Mouse (Mus musculus) MEL (cell line): ENCODE measurements around the gene Krtap3-2. TPM values are rescaled to one million over a fixed set of nuclear protein-coding genes. Genes with fewer than 3 reads are reported as not detected.

Experiments used
- DNase-seq: peaks from one replicate; pipeline ENCODE4 v3.0.0; 2011; ENCODE audit warnings: low read depth, low spot score
- H3K27ac ChIP-seq: 2 replicates; pipeline ENCODE4 v1.5.1; 2012; ENCODE audit warnings: low read depth, mild to moderate bottlenecking, control low read depth, low read length, moderate library complexity; ENCODE audit not compliant: control insufficient read depth
- H3K27me3 ChIP-seq, 2 experiments: fragments of 150-350 bp in 1 of 2; sonication (generic) in 1 of 2; 2 replicates each; pipeline ENCODE4 v1.6.1; 2012; ENCODE audit warnings: low read length in 2 of 2, mild to moderate bottlenecking in 2 of 2, improper control_type of control experiment in 1 of 2, moderate library complexity in 1 of 2; ENCODE audit not compliant: insufficient read depth in 2 of 2, control insufficient read depth in 1 of 2
- H3K36me3 ChIP-seq, 2 experiments: 2 replicates each; pipeline ENCODE4 v1.6.1; 2012 to 2014; ENCODE audit warnings: low read length in 2 of 2, improper control_type of control experiment in 1 of 2, inconsistent platforms in 1 of 2, mild to moderate bottlenecking in 1 of 2; ENCODE audit not compliant: insufficient read depth in 2 of 2, control insufficient read depth in 1 of 2
- H3K4me1 ChIP-seq, 2 experiments: fragments of 150-350 bp in 1 of 2; sonication (generic) in 1 of 2; 2 replicates each; pipeline ENCODE4 v1.6.1; 2012; ENCODE audit warnings: low read length in 2 of 2, improper control_type of control experiment in 1 of 2, mild to moderate bottlenecking in 1 of 2; ENCODE audit not compliant: insufficient read depth in 2 of 2, control insufficient read depth in 1 of 2
- H3K4me3 ChIP-seq, 2 experiments: fragments of 150-350 bp in 1 of 2; sonication (generic) in 1 of 2; 2 replicates each; pipeline ENCODE4 v1.5.1; 2012; ENCODE audit warnings: low read depth in 2 of 2, low read length in 2 of 2, mild to moderate bottlenecking in 2 of 2, moderate library complexity in 2 of 2, control low read depth in 1 of 2, improper control_type of control experiment in 1 of 2; ENCODE audit not compliant: control insufficient read depth in 1 of 2, insufficient read depth in 1 of 2
- H3K79me2 ChIP-seq: 2 replicates; pipeline ENCODE4 v1.6.1; 2012; ENCODE audit warnings: mild to moderate bottlenecking, low read length, moderate library complexity; ENCODE audit not compliant: control insufficient read depth, poor library complexity, insufficient read depth
- H3K9ac ChIP-seq: 2 replicates; pipeline ENCODE4 v1.6.1; 2012; ENCODE audit warnings: low read depth, mild to moderate bottlenecking, control low read depth, low read length, moderate library complexity; ENCODE audit not compliant: control insufficient read depth, poor library complexity, severe bottlenecking
- H3K9me3 ChIP-seq: fragments of 150-350 bp; sonication (generic); replicated peaks from 2 replicates; pipeline ENCODE4 v1.6.1; 2012; ENCODE audit warnings: mild to moderate bottlenecking, low read length, improper control_type of control experiment, moderate library complexity; ENCODE audit not compliant: insufficient read depth
- BHLHE40 ChIP-seq: IDR thresholded peaks from 2 replicates; pipeline ENCODE4 v1.6.1; 2012; ENCODE audit warnings: low read depth, mild to moderate bottlenecking, inconsistent platforms, low read length, improper control_type of control experiment, borderline replicate concordance
- CHD1 ChIP-seq: IDR thresholded peaks from 2 replicates; pipeline ENCODE4 v1.6.1; 2012; ENCODE audit warnings: low read depth, mild to moderate bottlenecking, inconsistent platforms, low read length, improper control_type of control experiment
- CHD2 ChIP-seq: IDR thresholded peaks from 2 replicates; pipeline ENCODE4 v1.6.1; 2011; ENCODE audit warnings: low read length, improper control_type of control experiment
- CTCF ChIP-seq, 3 experiments: IDR thresholded peaks in 2 of 3; conservative IDR thresholded peaks in 1 of 3; 2 replicates each; pipeline ENCODE4 v1.5.1; 2011 to 2012; ENCODE audit warnings: low read length in 3 of 3, low read depth in 2 of 3, mild to moderate bottlenecking in 2 of 3, improper control_type of control experiment in 1 of 3, inconsistent platforms in 1 of 3, mixed read lengths in 1 of 3, moderate library complexity in 1 of 3; ENCODE audit not compliant: control insufficient read depth in 1 of 3, insufficient read depth in 1 of 3, poor library complexity in 1 of 3, severe bottlenecking in 1 of 3
- ELF1 ChIP-seq: IDR thresholded peaks from 2 replicates; pipeline ENCODE4 v1.6.1; 2014; ENCODE audit warnings: low read depth, mild to moderate bottlenecking, inconsistent platforms, low read length, improper control_type of control experiment, moderate library complexity
- EP300 ChIP-seq, 2 experiments: IDR thresholded peaks; 2 replicates each; pipeline ENCODE4 v1.6.1; 2011; ENCODE audit warnings: improper control_type of control experiment in 2 of 2, low read length in 2 of 2, low read depth in 1 of 2, mild to moderate bottlenecking in 1 of 2
- JUND ChIP-seq: IDR thresholded peaks from 2 replicates; pipeline ENCODE4 v1.6.1; 2011; ENCODE audit warnings: low read depth, mild to moderate bottlenecking, improper control_type of control experiment, low read length
- KAT2A ChIP-seq: conservative IDR thresholded peaks from 2 replicates; pipeline ENCODE4 v1.6.1; 2012; ENCODE audit warnings: low read depth, low read length, improper control_type of control experiment, inconsistent platforms
- MAFK ChIP-seq: IDR thresholded peaks from 2 replicates; pipeline ENCODE4 v1.6.1; 2011; ENCODE audit warnings: low read depth, mild to moderate bottlenecking, low read length, improper control_type of control experiment, borderline replicate concordance
- MAX ChIP-seq: IDR thresholded peaks from 2 replicates; pipeline ENCODE4 v1.6.1; 2011; ENCODE audit warnings: low read length, improper control_type of control experiment
- MAZ ChIP-seq: IDR thresholded peaks from 2 replicates; pipeline ENCODE4 v1.6.1; 2012; ENCODE audit warnings: low read depth, mild to moderate bottlenecking, inconsistent platforms, low read length, improper control_type of control experiment
- MXI1 ChIP-seq: IDR thresholded peaks from 2 replicates; pipeline ENCODE4 v1.6.1; 2011; ENCODE audit warnings: mild to moderate bottlenecking, low read depth, low read length, improper control_type of control experiment
- MYB ChIP-seq: IDR thresholded peaks from 2 replicates; pipeline ENCODE4 v1.6.1; 2011; ENCODE audit warnings: mild to moderate bottlenecking, low read depth, low read length, improper control_type of control experiment
- MYC ChIP-seq: IDR thresholded peaks from 2 replicates; pipeline ENCODE4 v1.6.1; 2011; ENCODE audit warnings: low read depth, mild to moderate bottlenecking, low read length, improper control_type of control experiment, moderate library complexity
- NRF1 ChIP-seq: IDR thresholded peaks from 2 replicates; pipeline ENCODE4 v1.6.1; 2014; ENCODE audit warnings: low read depth, mild to moderate bottlenecking, inconsistent platforms, low read length, improper control_type of control experiment, moderate library complexity; ENCODE audit not compliant: poor library complexity, insufficient read depth, severe bottlenecking
- POLR2A ChIP-seq, 2 experiments: IDR thresholded peaks; 2 replicates each; pipeline ENCODE4 v1.6.1; 2011 to 2012; ENCODE audit warnings: low read length in 2 of 2, mild to moderate bottlenecking in 2 of 2, control low read depth in 1 of 2, improper control_type of control experiment in 1 of 2, low read depth in 1 of 2, moderate library complexity in 1 of 2; ENCODE audit not compliant: control insufficient read depth in 1 of 2, insufficient read depth in 1 of 2, poor library complexity in 1 of 2
- POLR2AphosphoS2 ChIP-seq: IDR thresholded peaks from 2 replicates; pipeline ENCODE4 v1.6.1; 2011; ENCODE audit warnings: low read length, improper control_type of control experiment
- RAD21 ChIP-seq: IDR thresholded peaks from 2 replicates; pipeline ENCODE4 v1.6.1; 2011; ENCODE audit warnings: mild to moderate bottlenecking, low read depth, low read length, improper control_type of control experiment
- SMC3 ChIP-seq: IDR thresholded peaks from 2 replicates; pipeline ENCODE4 v1.6.1; 2011; ENCODE audit warnings: low read depth, low read length, improper control_type of control experiment
- UBTF ChIP-seq: IDR thresholded peaks from 2 replicates; pipeline ENCODE4 v1.6.1; 2012; ENCODE audit warnings: low read depth, mild to moderate bottlenecking, inconsistent platforms, low read length, improper control_type of control experiment, moderate library complexity, borderline replicate concordance; ENCODE audit not compliant: insufficient read depth
- USF1 ChIP-seq: IDR thresholded peaks from 2 replicates; pipeline ENCODE4 v1.6.1; 2014; ENCODE audit warnings: low read depth, mild to moderate bottlenecking, inconsistent platforms, low read length, improper control_type of control experiment, moderate library complexity
- ZMIZ1 ChIP-seq: IDR thresholded peaks from 2 replicates; pipeline ENCODE4 v1.6.1; 2012; ENCODE audit warnings: low read depth, mild to moderate bottlenecking, inconsistent platforms, low read length, improper control_type of control experiment, moderate library complexity
- polyA plus RNA-seq, 2 experiments: library from polyadenylated mRNA; stranded (reverse) in 1 of 2; unstranded in 1 of 2; fragments of >175 nt in 1 of 2; fragments of >200 nt in 1 of 2; gene quantifications; 2 replicates each; pipeline versions ENCODE4 v1.2.1 to v1.2.4; 2012; ENCODE audit warnings: low replicate concordance in 2 of 2, low read depth in 1 of 2; ENCODE audit not compliant: insufficient read length in 2 of 2, insufficient read depth in 1 of 2, missing spikeins in 1 of 2
- total RNA-seq: library from RNA; depleted of rRNA; stranded (reverse); fragments of 300-350 nt; gene quantifications from 2 replicates; pipeline ENCODE4 v1.2.3, GENCODE M21; 2012

The Krtap3-2 gene
- total and polyA plus RNA-seq, 3 experiments = not detected

GRCm38 (mm10) chr11:99581051-99581450 lies 24.4 kb upstream of the Krtap3-2 start:
- Histone ChIP-seq H3K27me3 (no peaks in the 10 kb centered on the region), H3K27ac (no peak overlapping the region), H3K9ac (no peak overlapping the region), H3K4me3 (no peak overlapping the region)
- TF ChIP-seq MYB = no peak
- no peak for TF ChIP-seq MAZ
- TF ChIP-seq MAX = no peak
- TF ChIP-seq, all 39 proteins: peak for 0
- Histone ChIP-seq H3K4me1 (no peaks in the 10 kb centered on the region), H3K36me3 (no peaks in the 10 kb centered on the region), H3K9me3 (no peaks in the 10 kb centered on the region), H3K79me2 (no peaks in the 10 kb centered on the region)
- DNase-seq = no peak

DNA sequence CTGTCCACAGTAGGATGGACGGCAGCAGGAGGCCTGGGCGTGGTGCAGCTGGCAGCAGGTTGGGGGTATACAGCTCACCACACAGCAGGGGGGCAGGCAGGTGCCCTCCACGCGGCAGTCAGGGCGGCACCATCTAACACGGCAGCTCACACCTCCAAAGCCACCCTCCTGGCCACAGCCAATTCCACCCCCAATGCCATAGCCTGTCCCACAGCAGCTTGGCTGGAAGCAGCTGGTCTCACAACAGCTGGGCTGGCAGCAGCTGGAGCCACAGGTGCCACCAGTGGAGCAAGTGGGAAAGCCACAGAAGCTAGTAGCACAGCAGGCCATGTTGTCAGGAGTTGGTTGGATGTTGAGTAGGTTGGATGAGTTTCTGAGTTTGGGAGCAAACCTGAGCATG lies 24.0 kb upstream of the Krtap3-2 start, which contains the start of gene Krtap1-5:
TSS of gene Krtap1-5 (minus strand) at position 381 of the 400 bp plus-strand sequence.
- Histone ChIP-seq H3K27me3 (no peaks in the 10 kb centered on the region), H3K9me3 (no peaks in the 10 kb centered on the region), H3K9ac (no peak within 1 kb of the TSS), H3K4me3 (no peak within 1 kb of the TSS), H3K27ac (no peak within 1 kb of the TSS), H3K36me3 (no peaks in the 10 kb centered on the region), H3K4me1 (no peaks in the 10 kb centered on the region)
- TF ChIP-seq RAD21 = no peak
- TF ChIP-seq ZMIZ1 = no peak
- no peak for TF ChIP-seq MYB
- TF ChIP-seq POLR2AphosphoS2 = no peak
- no peak for TF ChIP-seq MXI1
- TF ChIP-seq KAT2A = no peak
- no peak for TF ChIP-seq MAFK
- TF ChIP-seq USF1 = no peak
- no peak for TF ChIP-seq MYC
- no peak for TF ChIP-seq MAX
- TF ChIP-seq, all 39 proteins: peak for 0
- DNase-seq = no peak
- no peaks in the 10 kb centered on the region for H3K79me2 ChIP-seq

- Histone ChIP-seq H3K27ac (no peak overlapping the region), H3K4me3 (no peak overlapping the region), H3K27me3 (no peaks in the 10 kb centered on the region), H3K36me3 (no peaks in the 10 kb centered on the region), H3K4me1 (no peaks in the 10 kb centered on the region), H3K9me3 (no peaks in the 10 kb centered on the region), H3K79me2 (no peaks in the 10 kb centered on the region), H3K9ac (no peak overlapping the region)
- DNase-seq = peak; percentile 53
- TF ChIP-seq CHD1 (no peak), KAT2A (no peak), JUND (no peak), RAD21 (peak; percentile 20), BHLHE40 (no peak), SMC3 (peak; percentile 55), POLR2A (IDR thresholded peaks at IDR 0.05; ENCODE audit: control insufficient read depth in 1 of 2, insufficient read depth in 1 of 2, low read depth in 1 of 2, low read length in 2 of 2, poor library complexity in 1 of 2) (no peak), NRF1 (no peak), CTCF (IDR thresholded peaks at IDR 0.05 in 2 of 3, conservative IDR thresholded peaks at IDR 0.05 in 1 of 3; ENCODE audit: control insufficient read depth in 1 of 3, insufficient read depth in 1 of 3, low read depth in 2 of 3, low read length in 3 of 3, poor library complexity in 1 of 3, severe bottlenecking in 1 of 3) (peak; percentile 58 to 74 (median 66)), ZMIZ1 (no peak), ELF1 (no peak), CHD2 (no peak), USF1 (no peak), EP300 (IDR thresholded peaks at IDR 0.05; ENCODE audit: low read depth in 1 of 2, low read length in 2 of 2) (no peak), UBTF (no peak), POLR2AphosphoS2 (no peak)
Observed at GRCm38 (mm10) chr11:99574106-99574505, 17.5 kb upstream of the Krtap3-2 start.
